In the genomic region with DNA sequence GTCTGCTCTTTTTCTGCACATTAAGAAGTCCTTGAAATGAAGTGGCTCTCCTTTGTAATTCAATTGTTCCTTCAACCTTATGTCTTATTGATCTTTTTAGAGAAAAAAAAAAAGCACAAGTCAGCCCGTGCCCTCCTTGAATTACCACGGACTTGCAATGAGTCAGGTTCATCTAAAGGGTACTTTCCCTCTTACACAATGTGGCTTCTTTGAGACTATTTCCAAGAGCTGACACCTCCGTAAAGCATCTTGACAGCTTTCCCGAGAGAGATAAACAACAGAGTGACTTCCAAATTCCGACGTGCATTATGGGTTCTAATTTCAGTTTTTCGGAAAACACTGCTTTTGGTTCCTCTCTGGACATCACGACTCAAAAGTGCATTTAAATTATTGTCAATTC, we compare ENCODE assay signal across 19 mouse cellular contexts.
DNase-seq lines count a peak whose midpoint lies in the region; ATAC-seq lines count a peak whose summit lies in the region.
"Had no signal": no experiment of that assay in that cellular context is flagged by ENCODE, and none has a peak within 500 bp of the region (broad histone marks: within the 10 kb centered on the region; RNA-seq: fewer than 3 reads in every experiment).

No protein-coding gene starts in this region.

- no peak for ATAC-seq in megakaryocyte progenitor cell, adult 5-6 weeks (replicated peaks; ENCODE audit: poor library complexity)
- ATAC-seq: forebrain, embryonic 13.5 days; forebrain, postnatal 0 days; hindbrain, postnatal 0 days had no signal

- peak; percentile 9 for DNase-seq in embryo, embryonic 10.5 days (ENCODE audit: low spot score)
- no peak for DNase-seq in embryo, embryonic 11 days
- peak; percentile 7 for DNase-seq in 3134 (ENCODE audit: extremely low read depth, insufficient read length, low spot score)
- peak; percentile 4 for DNase-seq in ES-CJ7 (ENCODE audit: low read depth, low spot score)
- peak; percentile 26 for DNase-seq in fat pad, adult 2 months (ENCODE audit: extremely low read depth, low read depth, low spot score)
- no peak for DNase-seq in spleen, postnatal 36 days (ENCODE audit: low spot score in 2 of 2)
- DNase-seq in urinary bladder, adult 2 months (ENCODE audit: low spot score), result no peak
- DNase-seq: adrenal gland, adult 8-10 months; adrenal gland, postnatal 36 days; cerebellum, adult 18-20 months; cerebellum, adult 9-11 months; cerebellum, postnatal 36 days; forebrain, postnatal 0 days; heart, adult 18-20 months; heart, postnatal 10 days; kidney, adult 11 months had no signal

Comparison
In these comparisons a context has a peak if more than half of its experiments do, and no peak if none do; other contexts are left out.
1. DNase-seq: peak in embryo, embryonic 10.5 days (single experiment), 3134 (single experiment), ES-CJ7 (single experiment) and fat pad, adult 2 months (single experiment); none in embryo, embryonic 11 days (single experiment), spleen, postnatal 36 days (0 of 2) and urinary bladder, adult 2 months (single experiment).